Mouse (Mus musculus): ENCODE results near the gene Tha1. TPM values are rescaled to one million over a fixed set of nuclear protein-coding genes. Genes with fewer than 3 reads are reported as not detected.

Gene Tha1
- polyA plus RNA-seq (2015; fragmentation: Nextera tagmentation; extraction: Ambion mirVana): 2.4 and 3.0 TPM in 2 replicates

DNA sequence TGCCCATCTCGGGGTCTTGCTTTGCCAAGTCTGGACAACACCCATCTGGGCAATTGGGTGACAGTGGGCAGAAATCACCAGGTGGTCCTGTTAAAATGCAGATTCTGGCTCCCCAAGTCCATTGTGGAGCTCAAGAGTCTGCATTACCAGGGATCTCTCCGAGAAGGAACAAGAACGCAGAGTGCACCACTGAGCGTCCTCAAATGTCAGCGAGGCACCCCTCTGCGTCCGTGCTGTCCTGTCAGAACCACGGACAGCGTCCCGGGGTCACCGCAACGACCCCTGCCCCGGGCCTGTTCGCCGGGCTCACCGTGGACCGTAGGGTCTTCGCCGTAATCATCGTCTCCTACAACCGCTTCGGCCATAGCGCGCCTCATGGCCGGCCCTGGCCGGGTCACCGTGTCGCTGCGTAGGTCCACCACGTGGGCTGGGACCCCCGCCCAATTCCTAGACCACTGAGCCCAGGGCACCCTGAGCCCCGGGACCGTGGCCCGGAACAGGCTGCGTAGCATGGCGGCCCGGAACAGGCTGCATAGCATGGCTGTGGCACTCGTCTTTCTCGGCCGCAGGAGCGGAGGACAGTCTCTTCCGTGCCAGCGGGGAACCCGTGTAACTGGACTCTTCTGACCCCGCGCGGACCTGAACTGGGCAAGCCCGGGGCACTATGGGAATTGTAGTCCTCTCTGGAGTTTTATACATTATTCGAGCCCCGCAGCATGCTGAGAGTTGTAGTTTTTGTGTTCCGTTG is at the start of gene Tha1:
Gene Tha1, minus strand, starts transcription at position 621 of the 748 bp plus-strand sequence.
- Histone ChIP-seq H3K4me2 (peak within 1 kb of the TSS; percentile 97), H3K9me3 (no peaks in the 10 kb centered on the region), H3K9ac (peak within 1 kb of the TSS; percentile 81), H3K36me3 (no peaks in the 10 kb centered on the region), H3K27me3 (peaks cover 4% of the 10 kb centered on the region; the same call in 1 of the 2 replicates), H3K27ac (replicated peaks) (0 out of 2 replicates have a peak within 1 kb of the TSS, but pooled peaks have one; percentile 33), H3K4me3 (peak within 1 kb of the TSS; percentile 72), H3K4me1 (replicated peaks) (peaks cover 24% of the 10 kb centered on the region)
- 1% methylated on average over 51 of the region's 51 CpGs for WGBS
- peak; percentile 58; the same call in 1 of the 2 replicates for ATAC-seq (ENCODE audit: low read depth)

DNA sequence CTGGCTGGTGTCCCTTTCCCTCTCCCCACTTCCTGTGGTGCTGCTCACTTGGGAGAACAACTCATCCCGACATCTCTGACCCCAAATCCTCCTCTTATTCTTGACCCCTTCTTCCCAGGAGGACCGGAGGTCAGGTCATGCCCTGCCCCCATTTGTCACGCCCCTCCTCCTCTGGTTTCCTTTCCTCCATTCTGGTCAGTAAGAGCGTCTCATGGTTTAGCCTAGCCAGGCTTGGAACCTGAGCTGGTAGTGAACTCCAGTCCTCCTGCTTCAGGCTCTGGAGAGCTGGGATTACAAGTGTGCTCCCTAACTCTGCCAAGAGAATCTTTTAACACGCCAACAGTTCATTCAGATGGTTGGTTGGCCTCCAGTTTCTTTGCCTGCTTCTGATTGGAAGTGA is 45.9 kb upstream of the Tha1 start:
- Histone ChIP-seq H3K4me2 (no peak overlapping the region), H3K4me1 (replicated peaks) (no peaks in the 10 kb centered on the region), H3K27ac (replicated peaks) (no peak overlapping the region), H3K9ac (no peak overlapping the region), H3K36me3 (no peaks in the 10 kb centered on the region), H3K27me3 (no peaks in the 10 kb centered on the region), H3K4me3 (no peak overlapping the region), H3K9me3 (no peaks in the 10 kb centered on the region)
- ATAC-seq (ENCODE audit: low read depth): no peak
- 17% methylated on average over 5 of the region's 5 CpGs for WGBS

DNA sequence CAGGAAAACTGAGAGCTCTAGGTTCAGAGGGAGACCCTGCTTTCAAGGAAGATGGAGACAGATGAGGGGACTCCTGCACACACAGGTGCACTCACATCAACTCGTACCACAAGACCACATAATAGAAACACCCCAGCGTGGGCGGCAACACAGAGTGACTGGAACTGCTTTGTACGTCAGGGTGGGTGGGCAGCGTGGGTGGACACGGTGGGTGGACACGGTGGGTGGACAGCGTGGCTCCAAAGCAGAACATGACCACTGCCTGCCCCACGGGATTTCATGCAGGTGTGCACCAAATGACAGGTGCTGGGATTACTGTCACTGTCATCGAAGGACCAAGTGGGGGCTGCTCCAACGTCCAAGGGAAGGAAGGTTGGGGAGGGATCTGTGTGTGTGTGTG is 45.3 kb upstream of the Tha1 start:
- no peak overlapping the region for H3K4me2 ChIP-seq
- ATAC-seq (ENCODE audit: low read depth): no peak
- H3K36me3 ChIP-seq: no peaks in the 10 kb centered on the region
- WGBS: 73% methylated on average over 11 of the region's 11 CpGs
- H3K4me3 ChIP-seq: no peak overlapping the region
- H3K27ac ChIP-seq (replicated peaks): no peak overlapping the region
- no peak overlapping the region for H3K9ac ChIP-seq
- H3K9me3 ChIP-seq: no peaks in the 10 kb centered on the region
- H3K4me1 ChIP-seq (replicated peaks): no peaks in the 10 kb centered on the region
- H3K27me3 ChIP-seq: no peaks in the 10 kb centered on the region

DNA sequence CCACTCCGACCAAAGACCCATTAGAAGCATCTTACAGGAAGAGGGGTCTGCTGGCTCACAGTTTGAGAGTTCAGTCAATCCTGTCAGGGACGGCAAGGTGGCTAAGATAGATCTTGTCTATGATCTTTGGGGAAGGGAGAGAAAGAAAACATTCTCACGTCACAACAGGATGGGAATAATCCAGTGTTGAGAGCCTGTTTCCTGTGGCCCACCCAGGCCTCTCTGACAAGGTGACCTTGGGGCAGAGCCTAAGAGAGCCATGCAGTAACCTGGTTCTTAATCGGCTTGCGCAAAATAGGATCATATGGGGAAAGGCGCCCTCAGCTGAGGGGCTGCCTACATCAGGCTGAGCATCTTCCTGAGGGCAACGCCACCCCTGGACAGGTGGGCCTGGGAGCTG is 42.6 kb upstream of the Tha1 start:
- Histone ChIP-seq H3K27ac (replicated peaks) (no peak overlapping the region), H3K36me3 (no peaks in the 10 kb centered on the region), H3K9me3 (no peaks in the 10 kb centered on the region), H3K4me2 (no peak overlapping the region), H3K4me1 (replicated peaks) (0 out of 2 replicates have a peak, but pooled peaks cover 6% of the 10 kb centered on the region), H3K9ac (no peak overlapping the region), H3K27me3 (peaks cover 4% of the 10 kb centered on the region; the same call in 1 of the 2 replicates), H3K4me3 (no peak overlapping the region)
- 97% methylated on average over 7 of the region's 7 CpGs for WGBS
- ATAC-seq (ENCODE audit: low read depth): no peak

DNA sequence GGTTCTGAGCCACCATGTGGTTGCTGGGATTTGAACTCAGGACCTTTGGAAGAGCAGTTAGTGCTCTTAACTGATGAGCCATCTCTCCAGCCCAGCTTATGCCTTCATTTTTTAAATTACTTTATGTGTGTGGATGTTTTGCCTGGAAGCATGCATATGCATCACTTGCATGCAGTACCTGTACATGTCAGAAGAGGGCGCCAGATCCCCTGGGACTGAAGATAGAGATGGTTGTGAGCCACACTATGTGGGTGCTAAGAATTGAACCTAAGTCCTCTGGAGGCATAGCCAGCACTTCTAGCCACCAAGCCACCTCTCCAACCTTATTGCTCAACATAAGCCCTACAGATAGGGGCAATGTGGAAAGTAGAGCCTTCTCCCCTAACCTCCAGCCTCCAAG is 42.1 kb upstream of the Tha1 start:
- no peaks in the 10 kb centered on the region for H3K9me3 ChIP-seq
- H3K27ac ChIP-seq (replicated peaks): no peak overlapping the region
- no peak overlapping the region for H3K9ac ChIP-seq
- H3K4me2 ChIP-seq: no peak overlapping the region
- 0 out of 2 replicates have a peak, but pooled peaks cover 6% of the 10 kb centered on the region for H3K4me1 ChIP-seq (replicated peaks)
- H3K27me3 ChIP-seq: peaks cover 4% of the 10 kb centered on the region; the same call in 1 of the 2 replicates
- no peak for ATAC-seq (ENCODE audit: low read depth)
- 63% methylated on average over 1 of the region's 1 CpGs for WGBS
- H3K36me3 ChIP-seq: no peaks in the 10 kb centered on the region
- no peak overlapping the region for H3K4me3 ChIP-seq

DNA sequence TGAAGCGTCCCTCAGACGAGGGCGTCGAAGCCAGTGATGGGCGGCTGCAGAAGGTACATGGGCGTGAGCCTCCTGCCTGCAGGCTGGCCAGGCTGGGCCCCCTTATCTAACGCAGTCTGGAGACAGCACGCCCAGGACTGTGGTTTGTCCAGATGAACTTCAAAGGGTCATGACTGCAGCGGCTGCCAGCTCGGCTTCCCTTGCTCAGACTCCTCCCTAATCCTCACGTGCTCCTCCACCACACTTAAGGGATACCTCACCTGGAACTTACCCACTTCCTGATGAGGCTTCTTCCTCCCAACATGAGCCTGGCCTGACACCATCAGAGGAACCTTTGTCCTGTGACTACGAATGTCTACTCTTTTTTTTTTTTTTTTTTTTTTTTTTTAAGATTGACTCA is 41.2 kb upstream of the Tha1 start:
- no peak overlapping the region for H3K9ac ChIP-seq
- 84% methylated on average over 12 of the region's 12 CpGs for WGBS
- H3K27ac ChIP-seq (replicated peaks): no peak overlapping the region
- peaks cover 4% of the 10 kb centered on the region; the same call in 1 of the 2 replicates for H3K27me3 ChIP-seq
- no peaks in the 10 kb centered on the region for H3K9me3 ChIP-seq
- no peak overlapping the region for H3K4me2 ChIP-seq
- no peaks in the 10 kb centered on the region for H3K36me3 ChIP-seq
- no peak overlapping the region for H3K4me3 ChIP-seq
- no peak for ATAC-seq (ENCODE audit: low read depth)
- H3K4me1 ChIP-seq (replicated peaks): 0 out of 2 replicates have a peak, but pooled peaks cover 6% of the 10 kb centered on the region

DNA sequence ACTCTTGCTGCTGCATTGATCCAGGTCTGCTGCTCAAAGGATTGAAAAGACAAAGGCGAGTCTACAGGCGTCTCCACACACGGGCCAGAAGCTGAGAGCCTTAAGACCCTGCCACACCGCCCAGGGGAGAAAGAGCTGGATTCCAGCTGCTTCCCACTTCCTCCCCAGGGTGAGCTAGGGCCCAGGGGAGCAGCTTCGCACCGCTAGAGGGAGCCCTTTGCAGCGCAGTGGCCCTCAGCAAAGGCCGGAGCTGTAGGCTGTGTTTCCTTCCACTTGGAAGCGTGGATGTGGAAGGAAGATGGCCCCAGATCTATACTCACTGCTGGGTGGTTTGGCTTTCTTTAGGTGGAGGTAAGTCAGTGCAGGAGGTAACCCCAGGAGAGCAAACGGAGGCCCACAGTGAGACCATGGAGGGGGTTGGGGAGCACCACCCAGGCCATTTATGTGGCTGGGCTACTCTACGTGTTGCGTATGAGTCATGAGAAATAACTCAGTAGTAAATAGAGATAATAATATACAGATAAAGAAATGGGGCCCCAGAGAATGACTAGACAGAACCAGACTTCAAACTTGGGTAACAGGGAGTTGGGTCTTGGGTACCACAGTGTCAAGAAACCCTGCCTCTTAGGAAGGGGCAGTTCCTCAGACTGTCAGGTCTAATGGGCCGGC is 39.5 kb upstream of the Tha1 start:
- Histone ChIP-seq H3K9me3 (no peaks in the 10 kb centered on the region), H3K27ac (replicated peaks) (no peak overlapping the region), H3K36me3 (no peaks in the 10 kb centered on the region), H3K4me3 (no peak overlapping the region), H3K4me2 (0 out of 2 replicates have a peak overlapping the region, but pooled peaks have one; percentile 10), H3K9ac (no peak overlapping the region), H3K27me3 (peaks cover 4% of the 10 kb centered on the region; the same call in 1 of the 2 replicates), H3K4me1 (replicated peaks) (0 out of 2 replicates have a peak, but pooled peaks cover 6% of the 10 kb centered on the region)
- ATAC-seq (ENCODE audit: low read depth): peak; percentile 71; the same call in 1 of the 2 replicates
- 34% methylated on average over 13 of the region's 13 CpGs for WGBS

DNA sequence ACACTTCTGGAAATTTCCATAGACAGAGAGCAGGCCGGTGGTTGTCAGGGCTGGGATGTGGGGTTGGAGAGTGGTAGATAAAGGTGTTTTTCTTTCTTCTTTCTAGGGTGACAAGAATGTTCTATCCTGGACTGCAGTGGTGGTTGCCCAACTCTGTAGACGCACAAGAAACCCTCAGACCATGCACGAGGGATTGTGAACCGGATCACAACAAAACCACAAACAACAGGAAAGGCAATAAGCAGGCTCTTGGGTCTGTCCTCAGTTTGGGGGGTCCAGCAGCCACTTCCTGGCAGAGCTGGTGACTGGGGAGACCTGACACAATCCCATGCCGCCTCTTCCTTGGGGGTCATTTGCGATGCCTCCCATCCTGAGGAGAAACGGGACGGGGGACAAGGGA is 36.1 kb upstream of the Tha1 start:
- H3K36me3 ChIP-seq: no peaks in the 10 kb centered on the region
- no peak overlapping the region for H3K27ac ChIP-seq (replicated peaks)
- H3K9me3 ChIP-seq: no peaks in the 10 kb centered on the region
- no peak overlapping the region for H3K9ac ChIP-seq
- 88% methylated on average over 8 of the region's 8 CpGs for WGBS
- no peak overlapping the region for H3K4me3 ChIP-seq
- H3K4me1 ChIP-seq (replicated peaks): 0 out of 2 replicates have a peak, but pooled peaks cover 6% of the 10 kb centered on the region
- peaks cover 4% of the 10 kb centered on the region; the same call in 1 of the 2 replicates for H3K27me3 ChIP-seq
- no peak for ATAC-seq (ENCODE audit: low read depth)
- H3K4me2 ChIP-seq: no peak overlapping the region

DNA sequence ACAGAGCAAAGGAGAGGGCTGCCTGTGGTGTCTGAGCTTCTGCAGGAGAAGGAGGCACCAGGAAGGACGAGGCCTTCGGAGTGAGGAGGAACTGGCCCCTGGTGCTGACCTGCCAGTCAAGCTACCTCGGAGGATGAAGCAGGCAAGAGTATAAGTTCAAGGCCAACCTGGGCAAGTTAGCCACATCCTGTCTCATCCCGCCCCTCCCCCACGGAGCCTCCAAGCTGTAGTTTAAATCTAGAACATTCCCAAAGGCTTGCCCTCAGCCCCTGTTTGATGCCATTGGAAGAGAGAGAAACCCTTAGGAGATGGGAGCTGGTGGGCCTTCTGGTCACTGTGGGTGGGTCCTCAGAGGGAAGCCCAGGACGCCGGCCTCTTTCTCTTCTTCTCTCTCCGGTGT is 31.2 kb upstream of the Tha1 start:
- H3K9me3 ChIP-seq: no peaks in the 10 kb centered on the region
- H3K9ac ChIP-seq: no peak overlapping the region
- H3K27me3 ChIP-seq: no peaks in the 10 kb centered on the region
- WGBS: 89% methylated on average over 8 of the region's 8 CpGs
- no peak for ATAC-seq (ENCODE audit: low read depth)
- H3K4me1 ChIP-seq (replicated peaks): 0 out of 2 replicates have a peak, but pooled peaks cover 4% of the 10 kb centered on the region
- H3K4me2 ChIP-seq: no peak overlapping the region
- no peak overlapping the region for H3K4me3 ChIP-seq
- H3K36me3 ChIP-seq: no peaks in the 10 kb centered on the region
- H3K27ac ChIP-seq (replicated peaks): no peak overlapping the region

DNA sequence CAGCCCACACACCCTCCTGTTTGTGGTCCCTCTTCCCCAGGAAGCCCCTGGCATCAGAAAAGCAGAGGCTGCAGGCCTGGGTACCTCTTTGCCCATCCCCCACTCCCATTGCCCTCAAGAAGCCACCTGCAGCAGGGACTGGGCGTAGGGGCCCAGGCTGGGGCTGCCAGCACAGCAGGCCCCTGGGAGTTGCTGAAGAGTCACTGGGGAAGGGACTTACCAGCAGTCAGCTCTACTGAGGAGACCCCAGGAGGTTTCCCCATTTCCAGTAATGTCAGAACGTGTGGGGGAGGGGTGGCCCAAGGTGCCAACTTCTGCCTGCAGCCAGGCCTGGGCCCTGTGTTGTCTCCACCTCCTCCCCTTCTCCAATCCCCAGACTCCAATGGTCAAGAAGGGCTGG is 29.0 kb upstream of the Tha1 start:
- no peak overlapping the region for H3K9ac ChIP-seq
- H3K4me3 ChIP-seq: no peak overlapping the region
- H3K4me1 ChIP-seq (replicated peaks): 0 out of 2 replicates have a peak, but pooled peaks cover 4% of the 10 kb centered on the region
- no peaks in the 10 kb centered on the region for H3K36me3 ChIP-seq
- no peak for ATAC-seq (ENCODE audit: low read depth)
- no peak overlapping the region for H3K27ac ChIP-seq (replicated peaks)
- H3K4me2 ChIP-seq: no peak overlapping the region
- no peaks in the 10 kb centered on the region for H3K9me3 ChIP-seq
- 58% methylated on average over 2 of the region's 2 CpGs for WGBS
- no peaks in the 10 kb centered on the region for H3K27me3 ChIP-seq

DNA sequence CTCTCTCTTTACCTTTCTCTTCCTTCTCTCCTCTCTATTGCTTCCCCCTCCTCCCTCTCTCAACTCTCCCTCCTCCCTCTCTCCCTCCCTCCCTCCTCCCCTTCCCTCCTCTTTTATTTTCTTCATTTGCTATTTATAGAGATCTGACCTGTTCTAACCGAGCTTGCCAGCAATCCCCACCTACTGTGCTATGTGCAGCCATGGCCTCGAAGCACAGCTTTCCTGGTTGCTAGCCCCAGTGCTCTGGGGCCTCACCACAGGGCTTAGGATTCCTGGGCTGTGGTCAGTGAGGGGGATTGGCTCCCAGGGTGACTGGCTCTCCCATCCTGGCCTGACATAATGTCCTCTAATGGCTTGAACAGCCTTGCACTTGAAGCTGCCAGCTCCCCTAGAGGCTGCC is 23.3 kb upstream of the Tha1 start:
- ATAC-seq (ENCODE audit: low read depth): no peak
- 44% methylated on average over 2 of the region's 2 CpGs for WGBS
- no peak overlapping the region for H3K4me3 ChIP-seq

DNA sequence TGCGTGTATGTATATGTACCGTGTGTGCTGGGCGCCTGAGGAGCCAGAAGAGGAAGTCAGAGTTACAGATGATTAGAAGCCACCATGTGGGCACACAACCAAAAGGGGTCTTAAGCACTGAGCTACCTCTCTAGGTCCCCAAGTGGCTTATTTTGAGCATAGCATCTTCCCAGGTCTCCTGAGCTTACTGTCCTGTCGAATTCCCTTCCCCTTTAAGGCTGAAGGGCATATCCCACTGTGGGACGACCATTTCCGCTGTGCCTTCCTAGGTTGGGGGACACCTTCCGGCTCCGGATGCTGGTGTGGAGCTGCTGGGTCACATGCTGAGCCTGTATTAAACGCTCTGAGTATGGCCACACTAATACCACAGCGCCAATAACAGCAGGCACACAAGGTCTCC is 21.4 kb upstream of the Tha1 start:
- Histone ChIP-seq H3K9ac (no peak overlapping the region), H3K27ac (replicated peaks) (no peak overlapping the region), H3K36me3 (no peaks in the 10 kb centered on the region), H3K4me3 (no peak overlapping the region), H3K4me1 (replicated peaks) (peaks cover 18% of the 10 kb centered on the region), H3K4me2 (no peak overlapping the region), H3K27me3 (peaks cover 41% of the 10 kb centered on the region), H3K9me3 (no peaks in the 10 kb centered on the region)
- WGBS: 64% methylated on average over 10 of the region's 10 CpGs
- no peak for ATAC-seq (ENCODE audit: low read depth)

More for the DNA sequence above, 23.3 kb upstream of the Tha1 start:
- Histone ChIP-seq H3K9ac (no peak overlapping the region), H3K27me3 (peaks cover 29% of the 10 kb centered on the region), H3K36me3 (no peaks in the 10 kb centered on the region), H3K9me3 (no peaks in the 10 kb centered on the region), H3K4me1 (replicated peaks) (no peaks in the 10 kb centered on the region), H3K27ac (replicated peaks) (no peak overlapping the region), H3K4me2 (no peak overlapping the region)
